Mouse (Mus musculus) heart, embryonic 12.5 days (tissue): Measurements from ENCODE around the gene Samd4b. TPM values are rescaled to one million over a fixed set of nuclear protein-coding genes. Genes with fewer than 3 reads are reported as not detected.
"Not testable (repeated sequence)": the region's sequence is repeated elsewhere in the genome, so short reads cannot be mapped to it uniquely, and the experiment has no call there.

Experiments used
- ATAC-seq: fragments of 200-750 bp; cut with Nextera tagmentation; 2 replicates; pipeline ENCODE4 v1.8.0; 2017; ENCODE audit warnings: moderate TSS enrichment, moderate library complexity; ENCODE audit not compliant: insufficient number of reproducible peaks, low FRiP score
- H3K27ac ChIP-seq: fragments of 300-500 bp; sonication (generic); 2 replicates; pipeline ENCODE4 v1.5.1; 2016; ENCODE audit warnings: mild to moderate bottlenecking, moderate library complexity; ENCODE audit not compliant: poor library complexity, severe bottlenecking
- H3K27me3 ChIP-seq: fragments of 300-500 bp; sonication (generic); replicated peaks from 2 replicates; pipeline ENCODE4 v1.6.1; 2016; ENCODE audit warnings: mild to moderate bottlenecking, moderate library complexity
- H3K36me3 ChIP-seq: fragments of 300-500 bp; sonication (generic); 2 replicates; pipeline ENCODE4 v1.6.1; 2016; ENCODE audit warnings: mild to moderate bottlenecking, moderate library complexity
- H3K4me1 ChIP-seq: fragments of 300-500 bp; sonication (generic); replicated peaks from 2 replicates; pipeline ENCODE4 v1.6.1; 2016; ENCODE audit warnings: mild to moderate bottlenecking
- H3K4me2 ChIP-seq: fragments of 300-500 bp; sonication (generic); 2 replicates; pipeline ENCODE4 v1.6.1; 2016; ENCODE audit warnings: mild to moderate bottlenecking, moderate library complexity
- H3K4me3 ChIP-seq: fragments of 300-500 bp; sonication (generic); 2 replicates; pipeline ENCODE4 v1.5.1; 2016; ENCODE audit warnings: mild to moderate bottlenecking
- H3K9ac ChIP-seq: fragments of 300-500 bp; sonication (generic); 2 replicates; pipeline ENCODE4 v1.6.1; 2016; ENCODE audit warnings: mild to moderate bottlenecking, moderate library complexity
- H3K9me3 ChIP-seq: fragments of 300-500 bp; sonication (generic); replicated peaks from 2 replicates; pipeline ENCODE4 v1.6.1; 2016; ENCODE audit warnings: mild to moderate bottlenecking, moderate library complexity
- WGBS: fragments of 180-500 bp; shearing (Covaris S2); methylation state at CpG from one replicate; pipeline ENCODE4 v1.1.7; 2016; 5-methylcytosine and 5-hydroxymethylcytosine counted together
- polyA plus RNA-seq: library from polyadenylated mRNA; unstranded; fragments of >200 nt; fragmentation: Nextera tagmentation; extraction: Ambion mirVana; gene quantifications from 2 replicates; pipeline ENCODE4 v1.2.1, GENCODE M21; 2016

Gene Samd4b
- polyA plus RNA-seq, 1 experiment from 2014 or later, result 29.5 TPM

DNA sequence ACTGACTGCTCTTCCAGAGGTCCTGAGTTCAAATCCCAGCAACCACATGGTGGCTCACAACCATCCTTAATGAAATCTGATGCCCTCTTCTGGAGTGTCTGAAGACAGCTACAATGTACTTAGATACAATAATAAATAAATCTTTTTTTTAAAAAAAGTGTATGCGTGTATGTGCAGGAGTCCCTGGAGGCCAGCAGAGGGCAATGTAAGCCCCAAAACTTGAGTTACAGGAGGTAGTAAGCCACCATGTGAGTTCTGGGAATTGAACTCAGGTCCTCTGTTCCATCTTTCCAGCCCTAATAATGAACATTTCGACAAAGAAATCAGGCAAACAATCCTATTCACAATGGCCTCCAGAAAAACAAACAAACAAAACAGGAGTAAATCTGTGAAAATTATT lies 5.8 kb upstream of the Samd4b start:
- not testable (repeated sequence) for H3K9me3 ChIP-seq, H3K27ac ChIP-seq, H3K4me1 ChIP-seq, ATAC-seq, H3K4me3 ChIP-seq, H3K27me3 ChIP-seq, H3K4me2 ChIP-seq, H3K9ac ChIP-seq, H3K36me3 ChIP-seq
- WGBS, result 83% methylated on average over 2 of the region's 2 CpGs

- H3K9ac ChIP-seq, result no peak overlapping the region
- H3K4me2 ChIP-seq, result no peak overlapping the region
- ATAC-seq, result no peak
- no peaks in the 10 kb centered on the region for H3K4me1 ChIP-seq
- H3K9me3 ChIP-seq, result no peaks in the 10 kb centered on the region
- WGBS, result 60% methylated on average over 5 of the region's 5 CpGs
- H3K27ac ChIP-seq, result no peak overlapping the region
- H3K27me3 ChIP-seq, result no peaks in the 10 kb centered on the region
- H3K36me3 ChIP-seq, result no peaks in the 10 kb centered on the region
- H3K4me3 ChIP-seq, result no peak overlapping the region
These were observed 5.2 kb upstream of the Samd4b start for GRCm38 (mm10) chr7:28603136-28603535.

- Histone ChIP-seq H3K4me1 (peaks cover 8% of the 10 kb centered on the region), H3K9me3 (no peaks in the 10 kb centered on the region), H3K36me3 (no peaks in the 10 kb centered on the region), H3K27me3 (no peaks in the 10 kb centered on the region), H3K27ac (no peak overlapping the region), H3K4me3 (no peak overlapping the region), H3K4me2 (no peak overlapping the region), H3K9ac (no peak overlapping the region)
- WGBS, result 27% methylated on average over 7 of the region's 7 CpGs
- no peak for ATAC-seq
These were observed 3.7 kb upstream of the Samd4b start for GRCm38 (mm10) chr7:28601668-28602067.

- no peaks in the 10 kb centered on the region for H3K27me3 ChIP-seq
- no peak overlapping the region for H3K9ac ChIP-seq
- H3K9me3 ChIP-seq, result no peaks in the 10 kb centered on the region
- no peak for ATAC-seq
- H3K4me1 ChIP-seq, result peaks cover 15% of the 10 kb centered on the region
- WGBS, result 11% methylated on average over 11 of the region's 11 CpGs
- H3K36me3 ChIP-seq, result no peaks in the 10 kb centered on the region
- H3K4me3 ChIP-seq, result no peak overlapping the region
- H3K27ac ChIP-seq, result no peak overlapping the region
- H3K4me2 ChIP-seq, result no peak overlapping the region
These were observed 3.1 kb upstream of the Samd4b start for GRCm38 (mm10) chr7:28601029-28601428.

DNA sequence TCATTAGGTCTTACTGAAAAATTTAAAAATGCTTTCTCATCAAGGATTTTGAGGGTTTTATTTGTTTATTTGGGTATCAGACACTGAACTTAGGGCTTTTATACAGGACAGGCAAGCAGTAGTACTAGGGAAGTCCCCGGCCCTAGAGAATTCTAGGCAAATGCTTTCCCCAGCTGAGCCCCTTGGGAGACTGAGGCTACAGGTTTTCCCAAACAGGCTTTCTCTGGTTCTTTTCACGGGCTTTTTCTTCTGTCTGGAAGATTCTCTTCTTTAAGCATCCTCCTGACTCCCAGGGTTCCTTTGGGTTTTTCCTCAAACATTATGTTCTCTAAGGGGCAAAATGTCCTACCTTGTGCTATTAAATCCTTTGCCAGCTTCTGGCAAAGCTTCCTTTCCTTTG lies 1.0 kb upstream of the Samd4b start:
- H3K4me3 ChIP-seq, result no peak overlapping the region
- no peaks in the 10 kb centered on the region for H3K36me3 ChIP-seq
- H3K4me1 ChIP-seq, result peaks cover 33% of the 10 kb centered on the region
- 68% methylated on average over 2 of the region's 2 CpGs for WGBS
- no peak overlapping the region for H3K9ac ChIP-seq
- no peak overlapping the region for H3K4me2 ChIP-seq
- no peaks in the 10 kb centered on the region for H3K9me3 ChIP-seq
- no peak overlapping the region for H3K27ac ChIP-seq
- ATAC-seq, result no peak
- no peaks in the 10 kb centered on the region for H3K27me3 ChIP-seq

GRCm38 (mm10) chr7:28597277-28597570 lies 720 bp downstream of the Samd4b start:
- Histone ChIP-seq H3K4me3 (peak overlapping the region; percentile 84), H3K9me3 (no peaks in the 10 kb centered on the region), H3K27ac (peak overlapping the region; percentile 72; the same call in 1 of the 2 replicates), H3K4me2 (peak overlapping the region; percentile 84), H3K9ac (peak overlapping the region; percentile 79), H3K4me1 (peaks cover 50% of the 10 kb centered on the region), H3K36me3 (no peaks in the 10 kb centered on the region), H3K27me3 (no peaks in the 10 kb centered on the region)
- WGBS, result 7% methylated on average over 9 of the region's 9 CpGs
- no peak for ATAC-seq

DNA sequence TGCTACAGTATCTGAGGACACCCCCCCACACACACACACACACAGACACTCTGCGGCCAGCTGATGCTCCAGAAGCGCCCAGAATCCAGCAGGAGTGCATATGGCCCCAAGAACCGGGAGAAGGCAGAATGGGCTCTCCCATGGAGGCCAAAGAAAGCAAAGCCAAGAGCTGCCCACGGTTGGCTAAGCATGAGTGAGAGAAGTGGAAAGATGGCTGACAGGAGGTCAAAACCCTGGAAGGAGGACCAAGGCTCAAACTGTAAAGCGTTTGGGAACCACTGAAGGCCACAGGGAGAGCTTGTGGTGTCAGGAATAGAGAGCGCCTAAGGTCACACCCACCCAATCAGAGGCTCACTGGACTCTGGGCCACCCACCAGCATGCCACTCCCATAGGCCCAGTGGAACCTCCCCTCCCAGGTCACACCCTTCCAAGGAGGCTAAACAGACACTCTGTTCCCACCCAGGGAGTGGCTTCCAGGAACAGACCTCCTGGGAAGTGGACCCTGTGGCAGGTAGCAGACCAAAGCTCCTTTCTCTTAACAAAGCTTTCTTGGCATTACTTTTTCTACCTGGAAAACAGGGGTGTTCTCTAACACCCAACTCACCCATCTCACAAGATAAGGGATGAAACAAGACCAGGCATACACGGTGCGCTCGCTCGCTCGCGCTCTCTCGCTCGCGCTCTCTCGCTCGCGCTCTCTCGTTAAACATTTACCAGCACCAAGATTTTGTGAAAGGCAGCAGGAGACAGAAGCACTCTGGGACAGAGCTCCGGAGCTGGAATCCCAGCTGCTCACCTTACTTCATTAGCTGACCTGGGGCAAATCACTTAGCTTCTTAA lies 1.3 kb downstream of the Samd4b start:
- H3K4me3 ChIP-seq, result peak overlapping the region; percentile 84
- peak overlapping the region; percentile 84 for H3K4me2 ChIP-seq
- peaks cover 56% of the 10 kb centered on the region for H3K4me1 ChIP-seq
- 38% methylated on average over 20 of the region's 20 CpGs for WGBS
- peak; percentile 78 for ATAC-seq
- H3K36me3 ChIP-seq, result no peaks in the 10 kb centered on the region
- H3K27me3 ChIP-seq, result no peaks in the 10 kb centered on the region
- no peaks in the 10 kb centered on the region for H3K9me3 ChIP-seq
- peak overlapping the region; percentile 79 for H3K9ac ChIP-seq
- peak overlapping the region; percentile 72; the same call in 1 of the 2 replicates for H3K27ac ChIP-seq

DNA sequence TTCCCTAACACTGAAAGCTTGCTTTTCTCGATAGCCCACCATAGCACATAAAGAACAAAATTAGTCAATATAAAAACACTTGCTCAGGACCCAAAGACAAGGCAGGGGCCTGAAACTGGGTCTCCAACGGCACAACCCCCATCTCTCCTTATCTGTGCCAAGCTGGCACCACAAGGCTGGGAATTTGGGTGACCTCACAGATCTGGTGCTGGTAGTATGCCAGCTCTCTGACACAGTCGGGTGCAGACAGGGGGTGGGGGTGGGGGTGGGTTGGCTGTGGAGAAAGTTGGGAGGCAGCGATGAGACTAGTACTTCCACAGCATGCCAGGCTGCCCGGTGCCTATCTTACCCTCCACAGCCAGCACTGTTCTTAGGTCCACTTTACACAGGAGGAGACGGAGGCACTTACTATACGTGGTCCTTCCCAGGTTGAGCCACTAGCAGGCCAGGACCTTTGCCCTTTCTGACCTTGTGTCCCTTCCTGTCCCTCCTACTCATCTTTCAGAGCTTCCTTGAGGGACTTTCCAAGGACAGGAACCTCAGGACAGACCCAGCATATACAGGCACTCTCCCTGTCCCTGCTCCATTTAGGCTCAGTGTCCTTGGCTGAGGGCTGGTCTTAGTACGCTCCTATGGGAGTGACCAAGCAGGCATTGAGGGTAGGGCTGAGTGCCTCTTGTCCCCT lies 2.1 kb downstream of the Samd4b start:
- no peak overlapping the region for H3K27ac ChIP-seq
- H3K27me3 ChIP-seq, result no peaks in the 10 kb centered on the region
- no peaks in the 10 kb centered on the region for H3K9me3 ChIP-seq
- H3K4me2 ChIP-seq, result peak overlapping the region; percentile 84
- 71% methylated on average over 8 of the region's 8 CpGs for WGBS
- H3K4me3 ChIP-seq, result no peak overlapping the region
- no peak overlapping the region for H3K9ac ChIP-seq
- ATAC-seq, result no peak
- no peaks in the 10 kb centered on the region for H3K36me3 ChIP-seq
- H3K4me1 ChIP-seq, result peaks cover 59% of the 10 kb centered on the region

- Histone ChIP-seq H3K27ac (no peak overlapping the region), H3K9ac (0 out of 2 replicates have a peak overlapping the region, but pooled peaks have one; percentile 12)
These were observed 4.5 kb downstream of the Samd4b start for GRCm38 (mm10) chr7:28593206-28594111.

GRCm38 (mm10) chr7:28591862-28592261 lies 6.1 kb downstream of the Samd4b start:
- WGBS, result 48% methylated on average over 1 of the region's 1 CpGs
- no peak for ATAC-seq
- H3K9me3 ChIP-seq, result no peaks in the 10 kb centered on the region
- H3K36me3 ChIP-seq, result no peaks in the 10 kb centered on the region
- H3K27ac ChIP-seq, result no peak overlapping the region
- H3K4me2 ChIP-seq, result no peak overlapping the region
- peaks cover 87% of the 10 kb centered on the region for H3K4me1 ChIP-seq
- no peak overlapping the region for H3K9ac ChIP-seq
- H3K27me3 ChIP-seq, result no peaks in the 10 kb centered on the region
- H3K4me3 ChIP-seq, result no peak overlapping the region

More at GRCm38 (mm10) chr7:28593206-28594111, 4.5 kb downstream of the Samd4b start:
- no peak overlapping the region for H3K4me2 ChIP-seq
- no peaks in the 10 kb centered on the region for H3K9me3 ChIP-seq
- H3K4me1 ChIP-seq, result peaks cover 77% of the 10 kb centered on the region
- no peak overlapping the region for H3K4me3 ChIP-seq
- no peaks in the 10 kb centered on the region for H3K27me3 ChIP-seq
- 47% methylated on average over 14 of the region's 14 CpGs for WGBS
- ATAC-seq, result no peak
- H3K36me3 ChIP-seq, result no peaks in the 10 kb centered on the region

DNA sequence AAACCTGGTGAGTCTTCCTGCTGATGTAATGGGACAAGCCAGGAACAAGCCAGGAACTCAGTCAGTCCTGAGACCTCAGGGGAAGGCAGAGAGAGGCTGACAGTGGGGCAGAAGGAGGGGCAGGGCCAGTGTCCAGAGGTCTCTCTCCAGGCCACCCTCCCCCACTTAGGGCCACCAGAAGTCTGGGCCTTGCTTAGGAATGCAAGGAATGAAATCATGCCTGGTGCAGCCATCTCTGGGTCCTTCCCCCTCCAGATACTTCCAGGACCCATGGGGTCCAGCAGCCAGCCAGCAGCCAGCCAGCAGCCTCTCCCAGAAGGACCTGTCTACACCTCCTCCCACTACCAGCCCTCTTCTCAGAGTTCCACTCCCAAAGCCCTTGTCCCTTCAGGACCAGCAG lies 10.3 kb downstream of the Samd4b start:
- Histone ChIP-seq H3K9ac (peak overlapping the region; percentile 44; the same call in 1 of the 2 replicates), H3K27me3 (no peaks in the 10 kb centered on the region), H3K4me2 (peak overlapping the region; percentile 32), H3K4me3 (no peak overlapping the region), H3K4me1 (peaks cover 82% of the 10 kb centered on the region), H3K9me3 (no peaks in the 10 kb centered on the region), H3K36me3 (no peaks in the 10 kb centered on the region), H3K27ac (peak overlapping the region; percentile 79)
- peak; percentile 52 for ATAC-seq
